Mouse (Mus musculus): Measurements from ENCODE around the gene Hormad1.

DNA sequence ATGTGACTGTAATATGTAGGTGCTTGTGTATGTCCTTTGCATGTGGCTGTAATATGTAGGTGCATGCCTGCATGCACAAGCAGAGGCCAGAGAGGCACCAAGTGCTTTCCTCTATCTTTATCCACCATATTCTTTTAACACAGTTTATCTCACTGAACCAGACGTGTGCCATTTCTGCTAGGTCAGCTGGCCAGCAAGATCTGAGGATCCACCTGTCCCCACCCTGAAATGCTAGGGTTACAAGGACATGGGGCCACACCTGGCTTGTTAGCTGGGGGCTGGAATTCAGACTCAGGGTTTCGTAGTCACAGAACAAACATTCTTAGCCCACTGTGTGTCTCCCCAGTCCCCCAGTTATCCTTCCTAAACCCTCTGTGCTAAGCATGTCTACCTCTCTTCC lies 40.2 kb upstream of the Hormad1 start:
- TF ChIP-seq CTCF (IDR thresholded peaks at IDR 0.05; ENCODE audit: low read depth) = no peak
- no peak for TF ChIP-seq EP300 (optimal IDR thresholded peaks at IDR 0.05)

All from stomach, postnatal 0 days (tissue).